Mouse (Mus musculus) lung, postnatal 0 days (tissue): ENCODE measurements around the gene Lats1. TPM values are rescaled to one million over a fixed set of nuclear protein-coding genes. Genes with fewer than 3 reads are reported as not detected.

Experiments
- ATAC-seq: fragments of 200-750 bp; cut with Nextera tagmentation; 2 replicates; pipeline ENCODE4 v1.8.0; 2017; ENCODE audit warnings: moderate library complexity
- DNase-seq: peaks from one replicate; pipeline ENCODE4 v3.0.0-alpha.2; 2016; ENCODE audit warnings: low spot score
- H3K27ac ChIP-seq: fragments of 300-500 bp; sonication (generic); 2 replicates; pipeline ENCODE4 v1.5.1; 2014; ENCODE audit warnings: antibody characterized with exemption, mild to moderate bottlenecking, low read length, mixed read lengths
- H3K27me3 ChIP-seq: fragments of 300-500 bp; sonication (generic); replicated peaks from 2 replicates; pipeline ENCODE4 v1.6.1; 2014; ENCODE audit warnings: low read length, mixed read lengths; ENCODE audit not compliant: insufficient read depth
- H3K36me3 ChIP-seq: fragments of 300-500 bp; sonication (generic); 2 replicates; pipeline ENCODE4 v1.6.1; 2014; ENCODE audit warnings: low read length, mixed read lengths; ENCODE audit not compliant: insufficient read depth
- H3K4me1 ChIP-seq: fragments of 300-500 bp; sonication (generic); 2 replicates; pipeline ENCODE4 v1.6.1; 2014; ENCODE audit warnings: antibody characterized with exemption, low read depth, low read length, mixed read lengths; ENCODE audit not compliant: insufficient read depth
- H3K4me2 ChIP-seq: fragments of 300-500 bp; sonication (generic); replicated peaks from 2 replicates; pipeline ENCODE4 v1.6.1; 2014; ENCODE audit warnings: low read depth, mild to moderate bottlenecking, low read length, moderate library complexity, mixed read lengths
- H3K4me3 ChIP-seq: fragments of 300-500 bp; sonication (generic); 2 replicates; pipeline ENCODE4 v1.5.1; 2014; ENCODE audit warnings: low read depth, low read length
- H3K9ac ChIP-seq: fragments of 300-500 bp; sonication (generic); replicated peaks from 2 replicates; pipeline ENCODE4 v1.6.1; 2014; ENCODE audit warnings: low read depth, mild to moderate bottlenecking
- H3K9me3 ChIP-seq: fragments of 300-500 bp; sonication (generic); 2 replicates; pipeline ENCODE4 v1.6.1; 2016; ENCODE audit warnings: low read length, mixed read lengths
- CTCF ChIP-seq: IDR thresholded peaks from 2 replicates; pipeline ENCODE4 v1.5.1; 2016; ENCODE audit warnings: antibody characterized with exemption, mild to moderate bottlenecking
- EP300 ChIP-seq: IDR thresholded peaks from 2 replicates; pipeline ENCODE4 v1.6.1; 2016; ENCODE audit warnings: antibody characterized with exemption, mild to moderate bottlenecking, control low read depth
- WGBS: fragments of 180-500 bp; shearing (Covaris S2); extraction: QIAGEN DNeasy Blood & Tissue Kit; methylation state at CpG from one replicate; pipeline ENCODE4 v1.1.7; 2014; 5-methylcytosine and 5-hydroxymethylcytosine counted together
- polyA plus RNA-seq: library from polyadenylated mRNA; unstranded; fragments of >200 nt; fragmentation: Nextera tagmentation; extraction: Ambion mirVana; gene quantifications from 2 replicates; pipeline ENCODE4 v1.2.1, GENCODE M21; 2015

Lats1 gene
- polyA plus RNA-seq, 1 experiment from 2014 or later = 4.8 TPM

DNA sequence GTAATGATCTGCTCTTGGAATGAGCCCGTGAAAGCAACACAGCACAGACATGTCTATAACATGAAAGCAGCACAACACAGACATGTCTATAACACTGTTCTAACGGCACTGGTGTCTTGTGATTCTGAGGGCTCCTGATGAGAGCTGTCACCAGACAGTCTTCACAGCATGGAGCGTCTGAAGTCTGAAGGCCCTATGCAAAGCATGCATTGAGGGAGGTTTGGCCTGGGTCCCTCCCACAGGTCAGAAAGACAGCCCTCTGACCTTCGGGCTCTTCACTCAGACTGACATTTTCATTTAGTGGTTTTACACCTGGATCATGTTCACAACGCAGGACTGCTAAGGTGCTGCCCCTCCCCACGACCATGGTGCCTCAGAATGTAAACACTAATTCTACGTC lies 34.0 kb downstream of the Lats1 start:
- WGBS = 77% methylated on average over 7 of the region's 7 CpGs
- no peak overlapping the region for H3K9ac ChIP-seq

DNA sequence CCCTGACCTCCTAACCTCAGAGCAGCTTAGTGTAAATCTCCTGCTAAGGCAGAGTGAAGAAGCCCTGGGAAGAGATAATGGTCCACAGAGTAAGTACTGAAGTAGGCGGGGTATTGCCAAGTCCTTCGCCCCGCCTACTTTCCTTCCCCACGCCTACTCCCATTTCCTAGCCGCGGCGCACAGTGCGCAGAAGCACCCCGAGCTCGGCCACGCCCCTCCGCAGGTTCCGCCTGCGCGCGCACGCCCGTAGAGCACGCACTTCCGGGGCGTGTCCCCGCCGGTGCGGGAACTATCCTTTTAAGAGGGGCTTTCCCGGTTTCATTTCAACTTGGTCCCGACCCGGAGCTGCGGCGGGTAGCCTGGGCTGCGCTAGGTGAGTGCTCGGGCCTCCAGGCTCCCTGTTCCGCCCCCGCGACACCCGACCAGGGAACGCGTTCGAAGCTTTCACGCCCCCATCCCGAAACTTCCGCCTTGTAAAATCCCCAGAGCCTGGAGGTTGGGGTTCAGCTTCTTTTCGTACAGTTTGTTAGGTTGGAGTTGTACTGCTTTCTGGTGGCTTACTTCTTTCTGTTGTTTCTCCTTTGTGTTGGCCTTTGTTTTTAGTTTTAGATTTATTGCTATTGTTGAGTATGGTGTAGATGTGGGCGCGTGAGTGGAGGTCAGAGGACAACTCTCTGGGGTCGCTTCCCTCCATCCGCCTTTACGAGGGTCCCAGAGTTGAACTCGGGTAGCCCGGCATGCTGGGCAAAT lies 44.9 kb downstream of the Lats1 start, which contains the start of gene Katna1:
Gene Katna1 (plus strand): TSS at position 250 of the 750 bp plus-strand sequence.
- WGBS = 2% methylated on average over 46 of the region's 49 CpGs
- Histone ChIP-seq H3K27me3 (no peaks in the 10 kb centered on the region), H3K27ac (peak within 1 kb of the TSS; percentile 74), H3K4me1 (peaks cover 2% of the 10 kb centered on the region; the same call in 1 of the 2 replicates), H3K4me3 (peak within 1 kb of the TSS; percentile 89), H3K9ac (peak within 1 kb of the TSS; percentile 74), H3K36me3 (no peaks in the 10 kb centered on the region), H3K4me2 (peak within 1 kb of the TSS; percentile 91), H3K9me3 (no peaks in the 10 kb centered on the region)
- TF ChIP-seq EP300 (no peak), CTCF (no peak)
- ATAC-seq (peak; percentile 99), DNase-seq (peak; percentile 99)

More for the DNA sequence above, 34.0 kb downstream of the Lats1 start:
- H3K27ac ChIP-seq = no peak overlapping the region
- no peak for ATAC-seq
- no peak for TF ChIP-seq CTCF
- TF ChIP-seq EP300 = no peak
- no peaks in the 10 kb centered on the region for H3K27me3 ChIP-seq
- H3K4me3 ChIP-seq = no peak overlapping the region
- no peak for DNase-seq
- peaks cover 17% of the 10 kb centered on the region for H3K36me3 ChIP-seq
- H3K4me2 ChIP-seq = no peak overlapping the region
- no peaks in the 10 kb centered on the region for H3K9me3 ChIP-seq
- H3K4me1 ChIP-seq = no peaks in the 10 kb centered on the region

DNA sequence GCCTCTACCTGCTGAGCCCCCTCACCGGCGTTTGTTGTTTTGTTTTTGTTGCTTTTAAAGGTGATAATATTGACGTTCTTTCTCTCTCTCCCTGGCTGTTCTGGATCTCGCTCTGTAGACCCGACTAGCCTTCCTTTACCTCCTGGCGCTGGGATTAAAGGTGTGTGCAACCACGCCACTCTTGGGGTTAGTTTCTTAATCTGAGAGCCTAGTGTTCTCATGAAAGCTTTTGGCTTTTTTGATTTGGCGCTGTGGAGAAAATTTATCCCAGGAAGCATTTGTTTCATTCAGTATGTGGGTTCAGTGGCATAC lies 45.4 kb downstream of the Lats1 start:
- Histone ChIP-seq H3K36me3 (no peaks in the 10 kb centered on the region), H3K27me3 (no peaks in the 10 kb centered on the region), H3K27ac (peak overlapping the region; percentile 74), H3K9me3 (no peaks in the 10 kb centered on the region), H3K9ac (peak overlapping the region; percentile 74), H3K4me1 (peaks cover 2% of the 10 kb centered on the region; the same call in 1 of the 2 replicates), H3K4me2 (peak overlapping the region; percentile 91), H3K4me3 (peak overlapping the region; percentile 89)
- TF ChIP-seq CTCF (no peak), EP300 (no peak)
- no peak for ATAC-seq
- no peak for DNase-seq
- WGBS = under 1% methylated on average over 8 of the region's 8 CpGs

DNA sequence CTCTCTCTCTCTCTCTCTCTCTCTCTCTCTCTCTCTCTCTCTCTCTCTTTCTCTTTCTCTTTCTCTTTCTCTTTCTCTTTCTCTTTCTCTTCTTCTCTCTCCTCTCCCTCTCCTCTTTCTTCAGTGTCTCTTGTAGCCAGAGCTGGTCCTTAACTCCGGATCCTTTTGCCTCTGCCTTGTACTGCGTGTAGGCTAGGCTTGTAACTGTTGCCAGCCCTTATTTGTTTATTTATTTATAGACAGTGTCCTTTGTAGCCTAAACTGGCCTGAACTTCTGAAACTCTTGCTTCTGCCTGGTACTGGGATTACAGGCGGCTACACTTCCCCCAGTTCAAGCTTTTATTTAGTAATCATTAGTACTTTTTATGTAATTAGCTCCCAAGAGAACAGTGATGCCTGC lies 46.0 kb downstream of the Lats1 start:
- 0 out of 2 replicates have a peak overlapping the region, but pooled peaks have one; percentile 6 for H3K4me3 ChIP-seq
- TF ChIP-seq CTCF = no peak
- no peak for TF ChIP-seq EP300
- peaks cover 2% of the 10 kb centered on the region; the same call in 1 of the 2 replicates for H3K4me1 ChIP-seq
- no peaks in the 10 kb centered on the region for H3K36me3 ChIP-seq
- H3K9ac ChIP-seq = no peak overlapping the region; the same call in 1 of the 2 replicates
- no peaks in the 10 kb centered on the region for H3K27me3 ChIP-seq
- no peak overlapping the region for H3K27ac ChIP-seq
- no peak for DNase-seq
- no peak for ATAC-seq
- H3K9me3 ChIP-seq = no peaks in the 10 kb centered on the region
- H3K4me2 ChIP-seq = peak overlapping the region; percentile 91
- WGBS = 19% methylated on average over 3 of the region's 3 CpGs

DNA sequence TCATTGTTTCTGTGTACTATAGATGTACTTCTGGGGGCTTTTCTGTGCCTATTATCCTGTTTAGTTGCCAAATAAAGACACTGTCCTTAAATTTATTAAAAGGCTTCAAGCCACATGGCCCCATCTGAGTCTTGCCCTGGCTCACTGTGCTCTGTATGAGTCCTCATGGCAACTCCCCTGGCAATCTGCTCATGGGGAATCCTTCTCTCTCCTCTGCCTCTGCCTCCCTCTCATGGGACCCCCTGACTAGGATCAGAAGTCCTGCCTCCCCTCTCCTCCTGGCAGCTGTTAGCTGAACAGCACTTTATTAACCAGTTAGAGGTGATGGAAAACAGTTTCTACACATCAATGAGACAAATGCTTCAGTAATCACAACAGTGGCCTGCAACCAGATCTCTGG lies 50.6 kb downstream of the Lats1 start:
- Histone ChIP-seq H3K27ac (no peak overlapping the region), H3K9me3 (no peaks in the 10 kb centered on the region), H3K4me3 (no peak overlapping the region), H3K4me1 (peaks cover 2% of the 10 kb centered on the region; the same call in 1 of the 2 replicates), H3K36me3 (no peaks in the 10 kb centered on the region), H3K9ac (no peak overlapping the region), H3K27me3 (no peaks in the 10 kb centered on the region), H3K4me2 (no peak overlapping the region)
- ATAC-seq (no peak), DNase-seq (no peak)
- TF ChIP-seq EP300 (no peak), CTCF (no peak)

DNA sequence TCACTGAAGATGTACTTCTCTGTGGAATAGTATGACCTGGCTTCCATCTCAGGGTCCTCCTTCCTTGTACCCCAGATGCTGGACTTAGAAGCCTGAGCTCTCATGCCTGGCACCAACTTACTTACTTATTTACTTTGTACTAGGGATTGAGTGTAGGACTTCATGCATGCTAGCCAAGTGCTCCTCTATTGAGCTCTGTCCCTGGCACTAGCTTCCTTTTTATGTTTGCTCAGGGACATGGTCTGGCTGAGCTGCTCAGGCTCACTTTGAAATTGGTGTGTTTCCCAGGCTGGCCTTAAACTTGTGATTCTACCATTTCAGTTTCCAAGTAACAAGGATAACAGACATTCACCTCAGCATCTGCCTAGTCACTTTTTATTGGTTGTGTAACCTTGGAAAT lies 56.1 kb downstream of the Lats1 start:
- Histone ChIP-seq H3K9ac (no peak overlapping the region), H3K36me3 (no peaks in the 10 kb centered on the region), H3K4me3 (no peak overlapping the region), H3K4me2 (no peak overlapping the region), H3K27ac (no peak overlapping the region), H3K27me3 (no peaks in the 10 kb centered on the region), H3K4me1 (no peaks in the 10 kb centered on the region; the same call in 1 of the 2 replicates), H3K9me3 (no peaks in the 10 kb centered on the region)
- ATAC-seq (peak; percentile 65), DNase-seq (peak; percentile 48)
- TF ChIP-seq CTCF (no peak), EP300 (no peak)
